Mouse (Mus musculus) testis, adult 2 months (tissue): ENCODE results near the gene Zbtb7b. TPM values are rescaled to one million over a fixed set of nuclear protein-coding genes. Genes with fewer than 3 reads are reported as not detected.
A peak's percentile ranks its signal among the peaks of the same experiment; 100 is the strongest.

Experiments used
- H3K27ac ChIP-seq: fragments of 200-500 bp; 2 replicates; pipeline ENCODE4 v1.5.1; 2012; ENCODE audit warnings: low read depth, low read length; ENCODE audit not compliant: control insufficient read depth, insufficient read depth
- H3K27me3 ChIP-seq: fragments of 200-500 bp; 2 replicates; pipeline ENCODE4 v1.6.1; 2012; ENCODE audit warnings: mild to moderate bottlenecking, low read length, moderate library complexity; ENCODE audit not compliant: control insufficient read depth, insufficient read depth
- H3K36me3 ChIP-seq: fragments of 200-500 bp; 2 replicates; pipeline ENCODE4 v1.6.1; 2012; ENCODE audit warnings: mild to moderate bottlenecking, low read length; ENCODE audit not compliant: control insufficient read depth, insufficient read depth
- H3K4me1 ChIP-seq: fragments of 200-500 bp; 2 replicates; pipeline ENCODE4 v1.6.1; 2012; ENCODE audit warnings: low read length; ENCODE audit not compliant: control insufficient read depth, insufficient read depth
- H3K4me3 ChIP-seq: fragments of 200-500 bp; 2 replicates; pipeline ENCODE4 v1.5.1; 2012; ENCODE audit warnings: low read depth, mild to moderate bottlenecking, low read length, moderate library complexity, mixed read lengths; ENCODE audit not compliant: control insufficient read depth
- CTCF ChIP-seq: fragments of 200-500 bp; IDR thresholded peaks from 2 replicates; pipeline ENCODE4 v1.5.1; 2012; ENCODE audit warnings: low read depth, mild to moderate bottlenecking, inconsistent platforms, low read length, moderate library complexity; ENCODE audit not compliant: control insufficient read depth, insufficient read depth, insufficient replicate concordance
- POLR2A ChIP-seq: fragments of 200-500 bp; IDR thresholded peaks from 2 replicates; pipeline ENCODE4 v1.6.1; 2012; ENCODE audit warnings: low read depth, mild to moderate bottlenecking, inconsistent platforms, low read length, moderate library complexity; ENCODE audit not compliant: control insufficient read depth
- polyA plus RNA-seq: library from polyadenylated mRNA; depleted of rRNA; stranded (reverse); fragments of >200 nt; gene quantifications from 2 replicates; pipeline ENCODE4 v1.2.3, GENCODE M21; 2012

The Zbtb7b gene
- polyA plus RNA-seq, 1 experiment = 4.4 TPM

GRCm38 (mm10) chr3:89347916-89348315 is 46.7 kb downstream of the Zbtb7b start:
- Histone ChIP-seq H3K36me3 (no peaks in the 10 kb centered on the region), H3K27me3 (no peaks in the 10 kb centered on the region), H3K27ac (no peak overlapping the region), H3K4me1 (peaks cover 21% of the 10 kb centered on the region), H3K4me3 (no peak overlapping the region)
- TF ChIP-seq CTCF (no peak), POLR2A (no peak)

- Histone ChIP-seq H3K4me3 (no peak overlapping the region), H3K36me3 (no peaks in the 10 kb centered on the region), H3K4me1 (peaks cover 19% of the 10 kb centered on the region), H3K27ac (no peak overlapping the region), H3K27me3 (no peaks in the 10 kb centered on the region)
- no peak for TF ChIP-seq POLR2A
These were observed 47.6 kb downstream of the Zbtb7b start for GRCm38 (mm10) chr3:89346815-89347540.

- no peaks in the 10 kb centered on the region for H3K36me3 ChIP-seq
- no peaks in the 10 kb centered on the region for H3K27me3 ChIP-seq
- no peak overlapping the region for H3K27ac ChIP-seq
- H3K4me1 ChIP-seq = peaks cover 3% of the 10 kb centered on the region; the same call in 1 of the 2 replicates
- H3K4me3 ChIP-seq = no peak overlapping the region
- TF ChIP-seq POLR2A (no peak), CTCF (no peak)
These were observed 51.3 kb downstream of the Zbtb7b start for GRCm38 (mm10) chr3:89343279-89343678.

DNA sequence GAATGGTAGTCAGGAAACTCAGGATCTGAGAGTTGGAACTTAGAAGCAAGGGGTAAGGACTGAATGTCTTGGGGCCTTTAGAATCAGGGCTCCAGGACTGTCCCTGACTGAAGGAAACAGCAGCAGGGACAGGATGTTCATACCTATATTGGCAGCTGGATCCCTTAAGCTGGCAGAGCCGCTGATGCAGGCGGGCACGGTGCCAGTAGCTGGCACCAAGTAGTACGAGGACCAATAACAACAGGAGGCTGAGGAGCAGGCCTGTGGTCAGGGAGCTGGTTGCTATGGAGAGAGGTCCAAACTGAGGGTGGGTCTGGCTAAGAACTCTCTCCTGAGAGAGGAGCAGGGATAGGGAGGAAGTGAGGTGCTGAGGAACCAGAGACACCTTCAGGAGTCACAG is 52.8 kb downstream of the Zbtb7b start:
- Histone ChIP-seq H3K27me3 (no peaks in the 10 kb centered on the region), H3K4me3 (no peak overlapping the region), H3K4me1 (peaks cover 10% of the 10 kb centered on the region), H3K27ac (no peak overlapping the region), H3K36me3 (no peaks in the 10 kb centered on the region)
- TF ChIP-seq POLR2A = no peak
- no peak for TF ChIP-seq CTCF

DNA sequence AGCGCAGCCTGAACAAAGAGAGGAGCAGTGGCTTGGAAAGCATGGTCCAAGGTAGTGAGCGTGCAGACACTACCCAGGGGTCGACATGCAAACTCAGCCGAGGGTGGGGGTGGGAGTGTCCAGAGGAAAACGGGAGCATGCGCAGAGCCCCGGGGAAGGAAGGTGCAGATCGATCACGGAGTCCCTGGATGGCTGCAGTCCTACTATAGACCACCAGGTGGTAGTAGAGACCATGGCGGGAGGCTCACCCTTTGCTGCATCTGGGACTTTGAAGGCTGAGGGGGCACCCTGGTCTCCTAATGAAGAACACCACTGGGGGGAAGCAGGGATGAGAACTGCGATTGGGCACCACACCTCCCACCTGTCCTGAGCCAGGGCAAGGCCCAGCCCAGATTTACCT is 54.1 kb downstream of the Zbtb7b start:
- Histone ChIP-seq H3K36me3 (no peaks in the 10 kb centered on the region), H3K4me1 (peaks cover 10% of the 10 kb centered on the region), H3K27ac (no peak overlapping the region), H3K27me3 (no peaks in the 10 kb centered on the region), H3K4me3 (no peak overlapping the region)
- TF ChIP-seq CTCF = peak; percentile 77
- TF ChIP-seq POLR2A = no peak

GRCm38 (mm10) chr3:89339416-89339815 is 55.2 kb downstream of the Zbtb7b start:
- no peaks in the 10 kb centered on the region for H3K36me3 ChIP-seq
- no peaks in the 10 kb centered on the region for H3K27me3 ChIP-seq
- 0 out of 2 replicates have a peak, but pooled peaks have one; percentile 10 for TF ChIP-seq POLR2A
- TF ChIP-seq CTCF = peak; percentile 85
- H3K27ac ChIP-seq = no peak overlapping the region
- peaks cover 10% of the 10 kb centered on the region for H3K4me1 ChIP-seq
- no peak overlapping the region for H3K4me3 ChIP-seq

DNA sequence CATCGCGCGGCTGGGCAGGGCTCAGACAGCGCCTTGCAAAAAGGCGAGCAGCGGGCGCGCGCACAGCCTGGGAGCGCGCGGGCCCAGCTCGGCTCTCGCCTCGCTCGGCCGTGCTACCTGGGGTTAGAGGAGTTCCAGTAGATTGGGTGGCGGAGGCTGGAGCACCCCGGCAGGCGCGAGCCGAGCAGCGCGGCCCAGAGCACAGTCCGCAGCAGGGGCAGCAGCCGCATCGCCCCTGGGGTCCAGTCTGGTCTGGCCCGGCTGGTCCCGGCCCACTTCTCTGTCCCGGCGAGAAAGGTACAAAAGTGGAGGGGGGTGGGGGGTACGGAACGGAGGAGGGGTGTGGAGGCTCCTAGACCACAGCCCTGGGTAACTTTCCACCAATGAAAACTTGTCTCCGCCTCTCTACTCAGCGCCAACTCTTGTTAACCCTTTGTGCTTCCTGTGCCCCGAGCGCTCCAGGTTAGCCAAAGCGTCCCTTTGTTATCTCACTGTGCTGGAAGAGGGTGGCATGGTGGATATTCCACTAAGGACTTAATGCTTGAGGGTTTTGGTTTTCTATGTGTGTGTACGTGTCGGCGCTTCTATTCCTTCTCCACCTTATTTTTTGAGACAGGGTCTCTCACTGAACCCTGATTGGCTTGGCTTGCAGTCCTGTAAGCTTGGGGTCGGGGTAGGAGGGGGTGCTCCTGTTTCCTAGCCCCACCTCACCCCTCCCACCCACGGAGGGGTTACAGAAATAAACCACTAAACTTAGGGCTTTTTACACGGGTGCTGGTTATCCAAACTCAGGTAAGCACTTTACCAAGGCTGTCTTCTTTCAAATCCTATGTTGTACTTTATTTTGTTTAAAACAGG is 56.6 kb downstream of the Zbtb7b start, which contains the start of gene Efna4:
Gene Efna4, minus strand, starts transcription at position 308 of the 858 bp plus-strand sequence.
- peak within 1 kb of the TSS; percentile 78 for H3K4me3 ChIP-seq
- no peak within 1 kb of the TSS for H3K27ac ChIP-seq
- no peaks in the 10 kb centered on the region for H3K36me3 ChIP-seq
- TF ChIP-seq CTCF = no peak
- no peak for TF ChIP-seq POLR2A
- no peaks in the 10 kb centered on the region for H3K27me3 ChIP-seq
- peaks cover 12% of the 10 kb centered on the region for H3K4me1 ChIP-seq
